ENCODE assay signal across 8 mouse cellular contexts in the genomic region with DNA sequence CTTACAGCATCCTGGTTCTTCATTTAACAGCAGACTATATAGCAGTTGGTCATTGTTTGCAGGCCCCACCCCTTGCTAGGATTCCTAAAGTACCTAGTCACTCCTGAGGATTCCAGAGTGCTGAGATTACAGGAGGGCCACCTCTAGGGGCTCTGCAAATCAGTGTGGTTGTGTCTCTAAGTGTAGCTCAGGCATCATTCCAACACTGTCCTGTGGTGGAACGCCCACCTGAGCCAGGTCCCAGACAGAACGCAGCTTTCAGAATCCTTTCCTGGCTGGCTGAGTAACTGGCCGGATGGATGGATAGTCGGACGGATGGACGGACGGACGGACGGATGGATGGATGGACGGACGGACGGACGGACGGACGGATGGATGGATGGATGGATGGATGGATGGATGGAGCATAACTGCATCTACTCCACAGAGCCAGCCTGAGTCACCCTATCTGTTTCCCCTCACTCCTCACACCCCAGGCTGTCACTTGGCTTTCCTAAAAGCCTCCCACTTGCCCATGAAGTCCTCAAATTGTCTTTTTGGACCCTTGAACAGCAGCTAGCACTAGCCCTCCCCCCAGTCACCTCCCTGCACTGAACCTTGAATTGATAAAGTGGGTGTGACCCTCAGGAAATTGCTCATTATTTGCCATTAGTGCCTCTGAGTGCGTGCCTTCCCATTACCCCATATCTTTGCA. TPM values are rescaled to one million over a fixed set of nuclear protein-coding genes. Genes with fewer than 3 reads are reported as not detected.
A peak's percentile ranks its signal among the peaks of the same experiment; 100 is the strongest.
DNase-seq lines count a peak whose midpoint lies in the region; ATAC-seq and TF ChIP-seq lines count a peak whose summit lies in the region.

No protein-coding gene starts in this region.

- ATAC-seq in lung, embryonic 16.5 days (ENCODE audit: low read depth): peak; percentile 59; the same call in 1 of the 2 replicates
- ATAC-seq in forebrain, embryonic 12.5 days (ENCODE audit: low FRiP score): peak; percentile 30; the same call in 1 of the 2 replicates
- no peak for ATAC-seq in limb, embryonic 12.5 days (ENCODE audit: insufficient number of reproducible peaks, insufficient read depth, low FRiP score, low TSS enrichment, low read depth)

- peak overlapping the region; percentile 44; the same call in 1 of the 2 replicates for H3K27ac ChIP-seq in lung, embryonic 16.5 days (ENCODE audit: low read length)
- H3K27ac ChIP-seq in forebrain, embryonic 12.5 days: no peak overlapping the region
- H3K27ac ChIP-seq in limb, embryonic 12.5 days: no peak overlapping the region
- H3K27ac ChIP-seq in small intestine, adult 2 months (ENCODE audit: insufficient read depth, low read depth, low read length): peak overlapping the region; percentile 71; the same call in 1 of the 2 replicates

- H3K9ac ChIP-seq in lung, embryonic 16.5 days (ENCODE audit: low read length): peak overlapping the region; percentile 66
- peak overlapping the region; percentile 61; the same call in 1 of the 2 replicates for H3K9ac ChIP-seq in forebrain, embryonic 12.5 days
- H3K9ac ChIP-seq in limb, embryonic 12.5 days (replicated peaks): peak overlapping the region; percentile 59

- H3K4me3 ChIP-seq in lung, embryonic 16.5 days (ENCODE audit: low read length): peak overlapping the region; percentile 49
- H3K4me3 ChIP-seq in forebrain, embryonic 12.5 days (replicated peaks): peak overlapping the region; percentile 47
- H3K4me3 ChIP-seq in limb, embryonic 12.5 days (replicated peaks): peak overlapping the region; percentile 45
- H3K4me3 ChIP-seq in small intestine, adult 2 months (ENCODE audit: low read depth, low read length): peak overlapping the region; percentile 65

- H3K27me3 ChIP-seq in lung, embryonic 16.5 days (ENCODE audit: control insufficient read depth, insufficient read depth, low read depth, low read length): no peaks in the 10 kb centered on the region
- H3K27me3 ChIP-seq in forebrain, embryonic 12.5 days: peaks cover 17% of the 10 kb centered on the region; the same call in 1 of the 2 replicates
- peaks cover 31% of the 10 kb centered on the region for H3K27me3 ChIP-seq in limb, embryonic 12.5 days
- H3K27me3 ChIP-seq in small intestine, adult 2 months (ENCODE audit: control insufficient read depth, insufficient read depth, low read length): no peaks in the 10 kb centered on the region

- no peak for TF ChIP-seq POLR2A in small intestine, adult 2 months (IDR thresholded peaks at IDR 0.05; ENCODE audit: low read depth, low read length)

- peak overlapping the region; percentile 79 for H3K4me2 ChIP-seq in lung, embryonic 16.5 days (ENCODE audit: low read depth, low read length)
- peak overlapping the region; percentile 80 for H3K4me2 ChIP-seq in forebrain, embryonic 12.5 days
- peak overlapping the region; percentile 80 for H3K4me2 ChIP-seq in limb, embryonic 12.5 days

- 60% methylated on average over 16 of the region's 16 CpGs for WGBS in lung, embryonic 16.5 days
- WGBS in forebrain, embryonic 12.5 days: 83% methylated on average over 16 of the region's 16 CpGs
- WGBS in limb, embryonic 12.5 days: 80% methylated on average over 16 of the region's 16 CpGs
- 46% methylated on average over 16 of the region's 16 CpGs for WGBS in small intestine, adult 2 months

- H3K9me3 ChIP-seq in lung, embryonic 16.5 days (ENCODE audit: control insufficient read depth, low read length): no peaks in the 10 kb centered on the region
- H3K9me3 ChIP-seq in forebrain, embryonic 12.5 days: no peaks in the 10 kb centered on the region
- H3K9me3 ChIP-seq in limb, embryonic 12.5 days: no peaks in the 10 kb centered on the region

- TF ChIP-seq CTCF in small intestine, adult 2 months (IDR thresholded peaks at IDR 0.05; ENCODE audit: extremely low read depth, insufficient read length, insufficient replicate concordance, low read depth, low read length): no peak

- H3K36me3 ChIP-seq in lung, embryonic 16.5 days (ENCODE audit: control insufficient read depth, insufficient read depth, low read length): no peaks in the 10 kb centered on the region
- H3K36me3 ChIP-seq in forebrain, embryonic 12.5 days (replicated peaks): no peaks in the 10 kb centered on the region
- no peaks in the 10 kb centered on the region for H3K36me3 ChIP-seq in limb, embryonic 12.5 days
- 0 out of 2 replicates have a peak, but pooled peaks cover 2% of the 10 kb centered on the region for H3K36me3 ChIP-seq in small intestine, adult 2 months (ENCODE audit: control insufficient read depth, insufficient read depth, low read length)

- peaks cover 15% of the 10 kb centered on the region for H3K4me1 ChIP-seq in lung, embryonic 16.5 days (replicated peaks; ENCODE audit: control insufficient read depth, insufficient read depth, low read length)
- H3K4me1 ChIP-seq in forebrain, embryonic 12.5 days: peaks cover 12% of the 10 kb centered on the region
- H3K4me1 ChIP-seq in limb, embryonic 12.5 days (replicated peaks): peaks cover 10% of the 10 kb centered on the region
- peaks cover 20% of the 10 kb centered on the region for H3K4me1 ChIP-seq in small intestine, adult 2 months (ENCODE audit: control insufficient read depth, insufficient read depth, insufficient read length, low read length)

- no peak for DNase-seq in lung, adult 18-20 months
- DNase-seq in adrenal gland, adult 18-20 months (ENCODE audit: low spot score in 2 of 2): no peak
- no peak for DNase-seq in thymus, postnatal 0 days (ENCODE audit: low spot score)
- no peak for DNase-seq in layer of hippocampus, adult 11-12 months (ENCODE audit: low spot score)

RNA-seq across cellular contexts. Expression of a gene that starts 0.4 kb away (rescaled TPM):
- 0.84 and 1.1 TPM in 2 replicates for polyA plus RNA-seq in lung, embryonic 16.5 days (2015; fragmentation: Nextera tagmentation; extraction: Ambion mirVana)
- 1.1 and 2.5 TPM in 2 replicates for polyA plus RNA-seq in forebrain, embryonic 12.5 days (2016; fragmentation: Nextera tagmentation; extraction: Ambion mirVana)
- polyA plus RNA-seq in limb, embryonic 12.5 days (2016; fragmentation: Nextera tagmentation; extraction: Ambion mirVana): 2.4 and 2.6 TPM in 2 replicates
- 26.9 and 33.1 TPM in 2 replicates for polyA plus RNA-seq in small intestine, adult 2 months (2012; rRNA removed)
- total RNA-seq in adrenal gland, adult 18-20 months (2021): under 1 TPM; 0.63 to 0.74 TPM
- 0.60 and 0.65 TPM in 2 replicates for polyA plus RNA-seq in thymus, postnatal 0 days (2015; fragmentation: Nextera tagmentation; extraction: Ambion mirVana)

RNA-seq across cellular contexts. Expression of a gene that starts 41.3 kb away (rescaled TPM):
- 30.9 and 34.4 TPM in 2 replicates for polyA plus RNA-seq in lung, embryonic 16.5 days (2015; fragmentation: Nextera tagmentation; extraction: Ambion mirVana)
- polyA plus RNA-seq in forebrain, embryonic 12.5 days (2016; fragmentation: Nextera tagmentation; extraction: Ambion mirVana): 44.6 and 49.1 TPM in 2 replicates
- 41.0 and 46.0 TPM in 2 replicates for polyA plus RNA-seq in limb, embryonic 12.5 days (2016; fragmentation: Nextera tagmentation; extraction: Ambion mirVana)
- 13.7 and 22.5 TPM in 2 replicates for polyA plus RNA-seq in small intestine, adult 2 months (2012; rRNA removed)
- 10 to 100 TPM; 29.6 to 33.0 TPM for total RNA-seq in adrenal gland, adult 18-20 months (2021)
- polyA plus RNA-seq in thymus, postnatal 0 days (2015; fragmentation: Nextera tagmentation; extraction: Ambion mirVana): 41.2 and 41.4 TPM in 2 replicates

Comparison
In these comparisons a context has a peak if more than half of its experiments do, and no peak if none do; other contexts are left out.
1. H3K27ac ChIP-seq: peak in lung, embryonic 16.5 days (single experiment) and small intestine, adult 2 months (single experiment); none in forebrain, embryonic 12.5 days (single experiment) and limb, embryonic 12.5 days (single experiment).
2. Peak in every context shown above with its lines, with median percentiles within 50 percentile points of each other: H3K4me2 ChIP-seq, H3K4me3 ChIP-seq and H3K9ac ChIP-seq.